9 mouse cellular contexts compared by ENCODE assay signal in the genomic region with DNA sequence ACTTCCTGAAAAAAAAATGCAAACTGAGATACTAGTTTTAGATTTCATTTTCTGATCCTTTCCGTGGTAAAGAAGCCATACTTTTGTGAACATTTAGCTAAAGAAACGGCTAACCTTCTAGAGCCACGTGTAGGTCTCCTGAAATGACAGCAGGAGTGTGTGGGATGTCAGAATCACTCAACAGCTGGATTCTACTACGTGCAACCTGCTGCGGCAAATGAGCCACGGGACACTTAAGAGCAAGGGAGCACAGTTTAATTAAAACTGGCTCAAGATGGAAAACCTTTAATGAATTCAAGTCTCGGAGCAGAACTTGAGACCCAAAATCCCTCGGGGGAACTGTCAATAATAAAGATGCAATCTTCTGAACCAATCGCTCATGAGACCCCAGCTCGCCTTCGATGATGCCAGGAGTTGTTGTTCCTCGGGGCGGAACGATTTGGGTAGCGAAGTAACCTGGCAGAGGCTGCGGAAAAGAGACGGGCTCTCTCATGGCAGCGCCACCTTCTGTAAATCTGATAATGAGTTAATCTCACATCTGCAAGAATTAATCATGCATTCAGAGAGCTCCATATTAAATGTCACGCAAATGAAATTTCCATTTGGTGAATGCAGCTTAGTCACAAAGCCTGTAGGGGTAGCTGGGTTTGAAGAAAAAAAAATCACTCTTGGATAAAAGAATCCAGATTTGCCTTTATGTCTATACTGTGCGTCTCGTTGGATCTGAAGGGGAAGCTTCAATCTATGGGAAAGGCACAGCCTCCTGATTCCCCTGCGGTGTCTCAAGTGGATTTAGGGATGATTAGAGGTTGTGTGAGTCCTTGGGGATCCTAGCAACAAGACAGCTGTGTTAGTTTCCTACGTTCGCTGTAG.
DNase-seq lines count a peak whose midpoint lies in the region.
"Had no signal": no experiment of that assay in that cellular context is flagged by ENCODE, and none has a peak within 500 bp of the region (broad histone marks: within the 10 kb centered on the region; RNA-seq: fewer than 3 reads in every experiment).

No protein-coding gene starts in this region.

- no peaks in the 10 kb centered on the region for H3K27me3 ChIP-seq in hindbrain, embryonic 10.5 days (ENCODE audit: insufficient read depth, poor library complexity, severe bottlenecking)
- H3K27me3 ChIP-seq: limb, embryonic 15.5 days had no signal

- peaks cover 15% of the 10 kb centered on the region; the same call in 1 of the 2 replicates for H3K4me1 ChIP-seq in hindbrain, embryonic 10.5 days (replicated peaks)
- H3K4me1 ChIP-seq: limb, embryonic 15.5 days had no signal

- DNase-seq in left cerebral cortex, postnatal 14 days (ENCODE audit: low spot score in 2 of 2) = peak; percentile 18 to 21
- no peak for DNase-seq in left cerebral cortex, adult 9 months (ENCODE audit: low spot score in 2 of 2)
- DNase-seq in hindbrain, embryonic 10.5 days (ENCODE audit: low spot score) = no peak
- DNase-seq in kidney, postnatal 14 days = peak; percentile 15
- DNase-seq in right cerebral cortex, postnatal 10 days (ENCODE audit: low spot score in 2 of 2) = peak; percentile 43 to 46
- DNase-seq in lung, postnatal 10 days = no peak
- no peak for DNase-seq in thymus, postnatal 10 days (ENCODE audit: low spot score in 2 of 2)
- DNase-seq: adrenal gland, adult 2 months had no signal

- H3K36me3 ChIP-seq in hindbrain, embryonic 10.5 days = no peaks in the 10 kb centered on the region
- H3K36me3 ChIP-seq: limb, embryonic 15.5 days had no signal

- WGBS in hindbrain, embryonic 10.5 days = 71% methylated on average over 24 of the region's 24 CpGs

- intact Hi-C loops in left cerebral cortex, postnatal 14 days (cut with DNase I) = no loop called here

- 0 out of 2 replicates have a peak overlapping the region, but pooled peaks have one; percentile 35 for H3K27ac ChIP-seq in hindbrain, embryonic 10.5 days
- H3K27ac ChIP-seq: limb, embryonic 15.5 days had no signal

- H3K4me3 ChIP-seq in hindbrain, embryonic 10.5 days = no peak overlapping the region
- H3K4me3 ChIP-seq: limb, embryonic 15.5 days had no signal

- no peaks in the 10 kb centered on the region for H3K9me3 ChIP-seq in hindbrain, embryonic 10.5 days
- H3K9me3 ChIP-seq: limb, embryonic 15.5 days had no signal

Comparison
In these comparisons a context has a peak if more than half of its experiments do, and no peak if none do; other contexts are left out.
1. DNase-seq: peak in left cerebral cortex, postnatal 14 days (2 of 2), kidney, postnatal 14 days (single experiment) and right cerebral cortex, postnatal 10 days (2 of 2); none in left cerebral cortex, adult 9 months (0 of 2), hindbrain, embryonic 10.5 days (single experiment), lung, postnatal 10 days (single experiment) and thymus, postnatal 10 days (0 of 2).